Mouse (Mus musculus) ovary, postnatal 36 days (tissue): Measurements from ENCODE around the gene Gm5901.
"Not testable (repeated sequence)": the region's sequence is repeated elsewhere in the genome, so short reads cannot be mapped to it uniquely, and the experiment has no call there.

Source experiments
- DNase-seq: peaks from one replicate; pipeline ENCODE4 v3.0.0; 2022; ENCODE audit warnings: low spot score, mixed read lengths

Gm5901 gene

DNA sequence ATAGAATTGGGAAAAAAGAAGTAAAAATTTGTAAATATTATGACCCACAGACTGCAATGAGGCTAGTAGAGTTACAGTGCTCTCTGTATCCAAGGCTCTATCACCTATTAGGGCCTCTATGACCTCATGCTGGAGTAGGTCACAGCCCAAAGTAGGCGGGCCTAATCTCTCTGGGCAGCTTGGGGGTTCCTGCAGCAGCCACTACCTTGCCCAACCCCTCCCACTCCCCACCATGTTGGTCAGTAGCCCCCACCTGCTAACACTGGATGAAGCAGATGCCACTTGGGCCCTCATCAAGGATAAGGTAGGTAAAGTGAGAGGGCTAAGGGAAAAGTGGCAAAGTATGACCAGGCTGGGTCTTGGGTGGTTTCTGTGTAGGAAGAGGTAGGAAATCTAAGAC, at the start of gene Gm5901:
Gene Gm5901 (plus strand): TSS at position 173 of the 400 bp plus-strand sequence.
- DNase-seq: no peak

DNA sequence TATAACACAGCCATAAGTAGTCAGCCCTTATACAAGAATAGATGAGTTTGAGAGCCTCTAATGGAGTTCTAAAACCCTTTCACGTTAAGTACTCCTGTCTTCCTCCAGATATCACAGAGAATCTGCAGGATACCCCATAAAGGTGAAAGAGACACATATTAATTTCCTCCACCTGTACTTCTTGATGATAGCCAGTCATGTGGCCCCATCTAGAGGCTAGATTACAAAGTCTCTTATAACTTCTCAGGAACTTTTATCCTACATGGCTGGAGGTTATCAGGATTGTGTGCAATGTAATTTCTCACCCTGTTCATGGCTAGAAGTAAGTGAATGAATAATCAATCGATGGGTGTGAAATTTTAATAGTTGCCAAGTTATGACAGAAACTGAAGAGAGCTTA, 49.5 kb upstream of the Gm5901 start:
- no peak for DNase-seq

GRCm38 (mm10) chr7:105334004-105334403, 40.8 kb upstream of the Gm5901 start, which contains the start of gene Olfr690:
Olfr690 (minus strand) TSS chr7:105334104.
- DNase-seq: no peak

- no peak for DNase-seq
Measured at GRCm38 (mm10) chr7:105342170-105342569, 32.7 kb upstream of the Gm5901 start, which contains the start of gene Olfr691. Olfr691 (minus strand) TSS chr7:105342270.

DNA sequence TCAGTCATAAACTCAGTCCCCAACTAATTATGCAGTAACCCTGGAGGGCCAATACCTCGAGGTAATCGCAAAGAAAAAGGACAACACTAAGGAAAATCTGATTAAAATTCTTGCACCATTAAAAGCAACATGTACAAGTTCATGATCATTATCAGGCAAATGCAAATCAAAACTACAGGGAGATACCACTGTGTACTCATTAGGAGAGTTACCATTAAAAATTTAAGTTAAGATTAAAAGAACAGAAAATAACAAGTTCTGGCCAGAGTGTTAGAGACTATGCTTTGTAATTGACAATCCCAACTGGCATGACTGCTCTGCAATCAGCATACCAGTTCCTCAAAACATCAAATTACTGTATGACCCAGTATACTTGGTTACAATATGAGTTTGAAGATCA, 32.1 kb upstream of the Gm5901 start:
- DNase-seq: no peak

- DNase-seq: not testable (repeated sequence)
Measured at GRCm38 (mm10) chr7:105356064-105356463, 18.8 kb upstream of the Gm5901 start.

DNA sequence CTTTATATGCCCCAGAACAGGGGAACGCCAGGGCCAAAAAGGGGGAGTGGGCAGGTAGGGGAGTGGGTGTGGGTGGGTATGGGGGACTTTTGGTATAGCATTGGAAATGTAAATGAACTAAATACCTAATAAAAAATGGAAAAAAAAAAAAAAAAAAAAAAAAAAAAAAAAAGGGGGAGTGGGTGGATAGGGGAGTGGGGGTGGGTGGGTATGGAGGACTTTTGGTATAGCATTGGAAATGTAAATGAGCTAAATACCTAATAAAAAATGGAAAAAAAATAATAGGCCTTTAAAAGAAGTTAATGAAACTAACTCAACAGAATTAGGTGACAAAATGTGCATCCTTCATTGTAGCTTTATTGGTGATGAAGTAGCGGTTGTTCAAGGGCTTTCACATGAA, 18.4 kb upstream of the Gm5901 start:
- DNase-seq: not testable (repeated sequence)

- no peak for DNase-seq
Measured at GRCm38 (mm10) chr7:105361713-105362112, 13.1 kb upstream of the Gm5901 start.

- DNase-seq: no peak
Measured at GRCm38 (mm10) chr7:105367268-105367667, 7.6 kb upstream of the Gm5901 start.

GRCm38 (mm10) chr7:105367930-105368329, 6.9 kb upstream of the Gm5901 start, which contains the start of gene Olfr692:
Olfr692 (plus strand) TSS chr7:105368230.
- no peak for DNase-seq

- DNase-seq: no peak
Measured at GRCm38 (mm10) chr7:105368521-105368920, 6.3 kb upstream of the Gm5901 start.

GRCm38 (mm10) chr7:105372912-105373311, 1.9 kb upstream of the Gm5901 start:
- no peak for DNase-seq

DNA sequence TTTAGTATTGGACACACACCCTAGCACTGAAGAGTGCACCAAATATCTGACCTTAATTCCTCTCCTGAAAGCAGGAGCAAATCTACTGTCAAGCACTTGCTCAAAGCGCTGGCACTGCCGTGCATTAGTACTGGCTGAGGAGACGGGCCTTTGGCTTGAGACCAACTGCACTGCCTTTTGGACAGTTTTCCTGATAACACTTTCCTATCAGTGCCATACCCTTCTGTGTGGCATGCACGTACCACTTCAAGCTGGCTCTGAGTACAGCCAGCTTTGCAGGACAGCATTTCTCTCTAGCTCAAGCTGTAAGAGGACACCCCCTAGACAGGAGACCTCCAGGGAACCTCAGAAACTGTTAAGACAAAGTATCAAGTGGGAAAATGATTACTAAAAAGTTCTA, 1.3 kb upstream of the Gm5901 start:
- no peak for DNase-seq

GRCm38 (mm10) chr7:105373976-105374375, 862 bp upstream of the Gm5901 start:
- DNase-seq: no peak

- DNase-seq: no peak
Measured at GRCm38 (mm10) chr7:105380329-105380728, 5.5 kb downstream of the Gm5901 start.

GRCm38 (mm10) chr7:105387696-105388095, 12.9 kb downstream of the Gm5901 start:
- DNase-seq: no peak

DNA sequence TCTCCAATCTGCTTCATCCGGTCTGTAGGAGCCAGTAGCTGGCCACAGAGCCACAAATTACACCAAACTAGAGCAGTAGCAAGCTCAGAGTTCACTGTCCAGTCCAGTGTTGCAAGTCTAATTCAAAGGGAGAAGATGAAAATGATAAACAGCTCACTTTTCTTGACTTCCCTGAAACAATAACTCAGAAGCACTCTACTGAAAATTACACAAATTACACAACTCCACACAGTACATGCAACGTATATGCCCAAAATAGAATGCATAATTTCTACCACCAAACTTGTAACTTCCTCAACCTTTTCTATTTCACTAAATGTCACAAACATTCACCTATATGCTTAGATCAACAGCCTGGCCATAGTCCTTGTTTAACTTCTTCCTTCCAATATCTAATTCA, 15.4 kb downstream of the Gm5901 start:
- DNase-seq: no peak

DNA sequence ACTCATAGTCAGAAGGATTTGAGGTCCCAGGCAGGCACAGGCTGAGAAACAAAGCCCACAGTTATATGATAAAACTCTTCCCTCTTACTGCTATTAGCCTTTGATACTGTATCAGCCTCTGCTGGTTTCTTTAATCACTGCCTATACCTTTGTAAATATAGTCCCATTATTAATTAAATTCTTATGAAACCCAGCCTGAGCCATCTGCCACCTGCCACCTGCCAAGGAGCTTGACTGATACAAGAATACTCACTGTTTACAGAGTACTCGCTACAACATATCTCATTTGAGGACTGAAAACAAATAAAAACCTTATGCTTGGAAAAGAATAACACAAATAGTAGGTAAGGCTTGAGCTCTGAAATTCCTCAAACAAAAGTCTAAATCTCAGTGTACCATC, 19.8 kb downstream of the Gm5901 start:
- no peak for DNase-seq

- DNase-seq: no peak
Measured at GRCm38 (mm10) chr7:105395131-105395820, 20.4 kb downstream of the Gm5901 start.

DNA sequence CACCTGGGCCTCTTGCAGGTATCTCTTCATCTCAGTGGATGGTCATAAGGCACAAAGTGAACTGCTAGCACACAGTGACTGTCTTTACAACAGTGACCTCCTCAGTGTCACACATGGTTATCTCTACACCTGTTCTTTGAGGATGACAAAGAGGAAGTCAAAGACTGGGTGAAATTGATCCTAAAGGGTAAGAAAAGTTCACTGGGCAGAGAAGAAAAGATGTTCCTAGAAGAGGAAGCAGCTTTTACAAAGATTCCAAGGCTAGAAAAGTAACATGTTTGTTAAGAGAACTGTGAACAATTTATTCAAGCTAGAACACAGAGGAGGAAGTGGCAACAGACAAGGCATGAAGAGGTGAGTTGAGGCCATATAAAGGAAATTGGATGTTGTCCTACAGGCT, 21.3 kb downstream of the Gm5901 start:
- no peak for DNase-seq

DNA sequence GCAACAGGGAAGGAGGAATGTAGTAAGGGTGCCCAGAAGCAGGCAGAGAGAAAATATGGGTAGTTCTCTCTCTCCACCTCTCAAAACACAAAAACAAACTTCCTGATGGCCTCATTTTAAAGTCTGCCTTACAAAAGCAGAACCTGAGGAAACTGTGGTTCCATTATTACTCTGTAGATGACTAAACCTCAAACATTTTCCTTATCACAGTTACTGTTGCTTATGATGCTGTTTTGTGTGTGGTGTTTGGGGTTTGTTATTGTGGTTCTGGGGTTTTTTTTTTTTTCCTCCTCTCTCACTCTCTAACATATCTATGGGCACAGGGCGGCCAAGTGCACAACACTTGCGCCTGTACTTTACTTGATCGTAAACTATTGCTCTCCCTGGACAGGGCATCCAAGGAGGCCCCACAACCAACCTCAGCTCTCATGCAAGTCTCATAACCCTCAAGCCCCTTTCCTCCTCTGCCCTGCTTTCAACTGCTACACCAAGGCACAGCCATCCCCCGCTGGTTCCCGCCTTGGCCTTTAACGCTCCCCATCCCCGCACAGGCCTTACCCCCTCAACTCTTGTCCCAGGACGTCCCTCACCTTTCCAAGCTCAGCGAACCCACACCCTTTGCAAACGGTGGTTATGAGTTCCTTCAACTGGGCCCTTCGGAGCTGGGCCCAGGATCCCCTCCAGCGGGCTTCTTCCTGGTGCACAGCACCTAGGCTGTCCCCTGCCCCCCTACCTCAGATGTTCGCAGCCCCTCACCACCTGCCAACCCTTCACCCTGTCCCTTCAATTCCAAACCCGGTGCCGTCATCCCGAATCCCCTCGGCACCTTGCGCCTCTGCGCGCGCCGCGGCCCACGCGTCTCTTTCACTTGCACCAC, 24.5 kb downstream of the Gm5901 start:
- no peak for DNase-seq

- DNase-seq: peak; percentile 100
Measured at GRCm38 (mm10) chr7:105399935-105400624, 25.2 kb downstream of the Gm5901 start, which contains the start of gene Fam160a2. Fam160a2 (minus strand) TSS chr7:105400054.
